Mouse (Mus musculus) heart, postnatal 0 days (tissue): ENCODE data around the gene Agbl4. TPM values are rescaled to one million over a fixed set of nuclear protein-coding genes. Genes with fewer than 3 reads are reported as not detected.
A peak's percentile ranks its signal among the peaks of the same experiment; 100 is the strongest.

Source experiments
- ATAC-seq: fragments of 200-750 bp; cut with Nextera tagmentation; 2 replicates; pipeline ENCODE4 v1.8.0; 2017; ENCODE audit warnings: low read depth, moderate number of reproducible peaks, moderate library complexity; ENCODE audit not compliant: insufficient read depth
- DNase-seq: peaks from one replicate; pipeline ENCODE4 v3.0.0-alpha.2; 2016; ENCODE audit warnings: low spot score
- H3K27ac ChIP-seq: fragments of 300-500 bp; sonication (generic); 2 replicates; pipeline ENCODE4 v1.5.1; 2014; ENCODE audit warnings: low read depth, mild to moderate bottlenecking
- H3K27me3 ChIP-seq: fragments of 300-500 bp; sonication (generic); 2 replicates; pipeline ENCODE4 v1.6.1; 2014; ENCODE audit warnings: low read length, mixed read lengths; ENCODE audit not compliant: control insufficient read depth, insufficient read depth
- H3K36me3 ChIP-seq: fragments of 300-500 bp; sonication (generic); replicated peaks from 2 replicates; pipeline ENCODE4 v1.6.1; 2014; ENCODE audit warnings: low read length, mixed read lengths; ENCODE audit not compliant: control insufficient read depth, insufficient read depth
- H3K4me1 ChIP-seq: fragments of 300-500 bp; sonication (generic); 2 replicates; pipeline ENCODE4 v1.6.1; 2014; ENCODE audit warnings: antibody characterized with exemption; ENCODE audit not compliant: control insufficient read depth, insufficient read depth
- H3K4me2 ChIP-seq: fragments of 300-500 bp; sonication (generic); 2 replicates; pipeline ENCODE4 v1.6.1; 2014; ENCODE audit warnings: low read depth, mild to moderate bottlenecking, low read length, moderate library complexity
- H3K4me3 ChIP-seq: fragments of 300-500 bp; sonication (generic); 2 replicates; pipeline ENCODE4 v1.5.1; 2014; ENCODE audit warnings: low read depth, low read length
- H3K9ac ChIP-seq: fragments of 300-500 bp; sonication (generic); replicated peaks from 2 replicates; pipeline ENCODE4 v1.6.1; 2014; ENCODE audit warnings: low read depth, low read length, mixed read lengths
- H3K9me3 ChIP-seq: fragments of 300-500 bp; sonication (generic); replicated peaks from 2 replicates; pipeline ENCODE4 v1.6.1; 2016; ENCODE audit warnings: low read length; ENCODE audit not compliant: control insufficient read depth
- CTCF ChIP-seq: IDR thresholded peaks from 2 replicates; pipeline ENCODE4 v1.5.1; 2016; ENCODE audit warnings: antibody characterized with exemption, control low read depth, low read depth
- EP300 ChIP-seq: IDR thresholded peaks from 2 replicates; pipeline ENCODE4 v1.6.1; 2016; ENCODE audit warnings: antibody characterized with exemption, low read depth
- WGBS: fragments of 180-500 bp; shearing (Covaris S2); extraction: QIAGEN DNeasy Blood & Tissue Kit; methylation state at CpG from one replicate; pipeline ENCODE4 v1.1.7; 2014; 5-methylcytosine and 5-hydroxymethylcytosine counted together
- polyA plus RNA-seq: library from polyadenylated mRNA; unstranded; fragments of >200 nt; fragmentation: Nextera tagmentation; extraction: Ambion mirVana; gene quantifications from 2 replicates; pipeline ENCODE4 v1.2.1, GENCODE M21; 2015
- total RNA-seq: library from RNA; depleted of rRNA; stranded (reverse); fragments of >200 nt; gene quantifications from 2 replicates; pipeline ENCODE4 v1.2.3, GENCODE M21; 2014; ENCODE audit warnings: low replicate concordance

The Agbl4 gene
- total and polyA plus RNA-seq, 2 experiments from 2014 or later: 0.55 TPM; not detected in 1

DNA sequence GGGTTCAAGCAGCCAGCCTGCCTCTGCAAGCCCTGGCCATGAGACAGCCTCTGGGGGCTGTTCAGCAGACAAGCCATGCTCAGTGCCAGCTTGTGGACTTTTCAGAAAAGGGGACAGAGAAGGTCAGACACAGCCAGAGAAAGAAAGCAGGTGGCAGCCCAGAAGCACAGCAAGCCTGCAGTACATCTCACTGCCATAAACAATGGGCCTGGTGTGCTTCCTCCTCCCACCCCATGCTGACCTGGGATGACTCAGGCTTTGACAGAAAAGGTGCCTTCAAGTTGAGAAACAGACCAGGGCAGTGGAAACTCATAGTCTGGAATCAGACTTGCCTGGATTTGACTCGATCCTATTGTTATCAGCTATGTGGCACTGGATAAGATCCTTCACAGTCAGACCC lies 1256.0 kb downstream of the Agbl4 start:
- WGBS: 30% methylated on average over 1 of the region's 1 CpGs
- no peak for ATAC-seq

DNA sequence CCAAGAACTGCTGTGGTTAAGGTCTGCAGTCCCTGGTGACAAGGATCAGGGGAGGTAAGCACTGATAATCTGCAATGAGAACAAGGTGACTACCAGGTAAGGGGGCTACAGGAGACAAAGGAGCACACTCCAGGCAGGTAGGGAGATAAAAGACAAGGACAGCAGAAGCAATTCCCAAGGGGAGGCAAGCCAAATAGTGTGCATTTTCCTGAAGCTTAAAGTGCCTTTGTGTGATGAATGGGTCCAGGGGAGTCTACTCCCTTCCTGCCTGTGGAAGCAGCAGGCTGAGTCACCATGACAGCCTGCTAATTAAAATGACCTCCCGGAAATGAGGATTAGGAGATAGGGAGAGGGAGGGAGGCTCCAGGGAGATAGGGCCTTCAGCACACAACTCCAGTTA lies 1266.3 kb downstream of the Agbl4 start:
- WGBS: 10% methylated on average over 1 of the region's 1 CpGs
- H3K27ac ChIP-seq: peak overlapping the region; percentile 26; the same call in 1 of the 2 replicates
- TF ChIP-seq CTCF (no peak), EP300 (no peak)
- DNase-seq: peak; percentile 50
- no peaks in the 10 kb centered on the region for H3K27me3 ChIP-seq
- H3K4me2 ChIP-seq: no peak overlapping the region
- peak; percentile 73 for ATAC-seq
- H3K36me3 ChIP-seq: no peaks in the 10 kb centered on the region
- peaks cover 8% of the 10 kb centered on the region; the same call in 1 of the 2 replicates for H3K4me1 ChIP-seq
- H3K9ac ChIP-seq: no peak overlapping the region
- no peaks in the 10 kb centered on the region for H3K9me3 ChIP-seq
- H3K4me3 ChIP-seq: no peak overlapping the region

More for the DNA sequence above, 1256.0 kb downstream of the Agbl4 start:
- no peak for TF ChIP-seq EP300
- TF ChIP-seq CTCF: no peak
- no peaks in the 10 kb centered on the region for H3K27me3 ChIP-seq
- no peaks in the 10 kb centered on the region for H3K4me1 ChIP-seq
- no peak for DNase-seq
- H3K27ac ChIP-seq: no peak overlapping the region
- H3K36me3 ChIP-seq: no peaks in the 10 kb centered on the region
- H3K9ac ChIP-seq: no peak overlapping the region
- no peak overlapping the region for H3K4me2 ChIP-seq
- no peak overlapping the region for H3K4me3 ChIP-seq
- H3K9me3 ChIP-seq: no peaks in the 10 kb centered on the region

DNA sequence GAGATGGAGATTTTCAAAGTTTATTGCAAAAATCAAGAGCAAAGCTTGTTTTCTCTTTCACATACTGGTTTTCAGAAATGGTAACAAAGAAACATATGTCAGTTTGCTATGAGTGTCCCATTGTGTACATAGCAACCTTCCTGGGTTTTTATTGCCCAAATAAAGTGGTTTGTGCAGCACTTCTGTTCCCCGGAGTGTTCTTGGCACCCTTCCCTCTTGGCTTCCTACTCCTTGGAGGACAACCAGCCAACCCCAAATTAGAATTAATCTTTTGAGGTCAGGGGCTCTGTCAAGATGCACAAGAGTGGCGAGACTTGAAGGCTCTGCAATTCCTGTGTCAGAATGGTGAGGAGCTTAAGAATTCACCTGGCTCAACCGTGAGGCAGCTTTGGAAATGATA lies 1266.7 kb downstream of the Agbl4 start:
- ATAC-seq (peak; percentile 44), DNase-seq (no peak)
- 24% methylated on average over 3 of the region's 3 CpGs for WGBS
- Histone ChIP-seq H3K36me3 (no peaks in the 10 kb centered on the region), H3K4me1 (peaks cover 8% of the 10 kb centered on the region; the same call in 1 of the 2 replicates), H3K27ac (0 out of 2 replicates have a peak overlapping the region, but pooled peaks have one; percentile 26), H3K9me3 (no peaks in the 10 kb centered on the region), H3K9ac (no peak overlapping the region), H3K4me3 (no peak overlapping the region), H3K27me3 (no peaks in the 10 kb centered on the region), H3K4me2 (no peak overlapping the region)
- TF ChIP-seq EP300: no peak
- TF ChIP-seq CTCF: no peak

DNA sequence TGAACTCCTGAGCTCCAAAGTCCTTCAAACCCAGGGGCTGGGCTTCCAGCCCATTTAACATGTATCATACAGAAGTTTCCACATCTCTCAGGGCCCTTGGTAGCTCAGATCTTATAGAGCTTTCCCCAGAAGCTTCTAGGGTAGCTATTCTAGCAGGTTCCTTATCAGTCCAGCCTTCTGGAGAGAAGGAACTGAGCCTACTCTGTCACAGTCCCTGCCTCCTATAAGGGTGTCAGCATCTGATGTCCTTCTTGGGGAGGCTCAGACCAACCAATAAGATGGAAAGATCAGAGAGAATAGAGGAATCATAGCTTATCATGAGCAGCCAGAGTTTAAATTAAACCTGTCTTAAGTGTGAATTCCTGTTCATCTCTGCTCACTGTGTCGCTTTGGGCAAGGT lies 1269.3 kb downstream of the Agbl4 start:
- 56% methylated on average over 1 of the region's 1 CpGs for WGBS

DNA sequence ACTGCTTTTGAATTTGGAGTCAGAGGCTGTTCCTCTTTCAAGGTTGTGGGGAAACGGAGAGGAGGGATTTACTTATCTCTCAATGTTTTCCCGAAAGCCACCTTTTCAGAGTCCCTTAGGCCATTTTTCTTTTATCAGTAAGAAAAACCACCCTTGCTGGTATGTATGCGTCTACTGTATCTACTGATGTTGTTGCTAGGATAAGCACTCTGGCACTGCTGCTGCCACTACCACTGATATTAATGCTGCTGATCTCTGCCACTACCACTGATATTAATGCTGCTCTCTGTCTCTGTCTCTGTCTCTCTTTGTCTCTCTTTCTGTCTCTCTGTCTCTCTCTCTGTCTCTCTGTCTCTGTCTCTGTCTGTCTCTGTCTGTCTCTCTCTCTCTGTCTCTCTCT lies 1271.9 kb downstream of the Agbl4 start:
- DNase-seq (no peak), ATAC-seq (no peak)
- H3K4me1 ChIP-seq: peaks cover 2% of the 10 kb centered on the region; the same call in 1 of the 2 replicates
- H3K4me2 ChIP-seq: no peak overlapping the region
- no peak overlapping the region for H3K4me3 ChIP-seq
- H3K9ac ChIP-seq: no peak overlapping the region
- H3K27ac ChIP-seq: no peak overlapping the region
- no peaks in the 10 kb centered on the region for H3K27me3 ChIP-seq
- no peak for TF ChIP-seq EP300
- TF ChIP-seq CTCF: no peak
- no peaks in the 10 kb centered on the region for H3K36me3 ChIP-seq
- H3K9me3 ChIP-seq: no peaks in the 10 kb centered on the region
- whole genome bisulfite sequencing: 59% methylated on average over 3 of the region's 3 CpGs

More for the DNA sequence above, 1269.3 kb downstream of the Agbl4 start:
- DNase-seq (no peak), ATAC-seq (no peak)
- no peak overlapping the region for H3K27ac ChIP-seq
- H3K9ac ChIP-seq: no peak overlapping the region
- TF ChIP-seq EP300 (no peak), CTCF (no peak)
- no peaks in the 10 kb centered on the region for H3K9me3 ChIP-seq
- H3K4me3 ChIP-seq: no peak overlapping the region
- no peaks in the 10 kb centered on the region for H3K36me3 ChIP-seq
- H3K27me3 ChIP-seq: no peaks in the 10 kb centered on the region
- H3K4me1 ChIP-seq: peaks cover 8% of the 10 kb centered on the region; the same call in 1 of the 2 replicates
- H3K4me2 ChIP-seq: no peak overlapping the region

DNA sequence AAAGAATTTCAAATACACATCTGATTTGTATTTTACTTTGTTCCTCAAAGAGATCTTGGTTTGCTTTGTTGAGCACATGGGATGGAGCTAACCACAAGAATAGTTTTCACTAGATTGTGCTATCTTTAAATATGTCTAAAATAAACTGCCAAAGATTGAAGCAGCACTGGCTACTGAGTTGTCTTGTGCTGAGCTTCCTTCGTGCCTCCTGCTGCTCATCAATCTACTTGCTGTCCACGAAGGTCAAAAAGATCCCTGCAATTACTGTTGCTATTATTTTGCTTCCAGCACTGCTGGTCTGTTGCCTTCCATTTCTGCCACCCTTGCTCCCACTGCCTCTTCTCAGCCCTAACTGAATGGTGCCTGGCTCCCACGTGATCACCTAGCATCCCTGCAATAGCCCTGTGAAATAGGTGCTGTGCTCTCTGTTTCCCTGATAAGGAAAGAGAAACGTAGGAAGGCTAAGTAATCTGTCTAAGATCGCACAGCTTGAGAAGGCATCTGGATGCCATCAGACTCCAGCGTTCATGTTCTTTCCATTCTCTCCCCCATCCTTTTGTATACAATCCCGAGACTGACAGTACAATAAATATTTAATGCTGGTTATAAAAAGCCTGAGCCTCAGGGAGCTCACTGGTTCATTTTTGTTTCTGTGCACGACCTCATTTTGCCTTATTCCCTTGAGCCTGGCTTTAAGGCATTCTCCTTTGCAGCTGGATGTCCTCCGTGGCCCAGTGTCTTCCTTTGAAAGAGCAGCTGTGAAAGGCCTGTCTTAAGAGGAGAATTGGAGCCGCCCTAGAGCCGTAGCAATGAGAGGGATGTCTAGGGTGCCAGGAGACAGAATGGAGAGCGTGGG lies 1273.3 kb downstream of the Agbl4 start:
- 34% methylated on average over 12 of the region's 12 CpGs for WGBS
- Histone ChIP-seq H3K9ac (no peak overlapping the region), H3K4me1 (no peaks in the 10 kb centered on the region), H3K4me2 (no peak overlapping the region), H3K36me3 (no peaks in the 10 kb centered on the region), H3K27ac (no peak overlapping the region), H3K4me3 (no peak overlapping the region), H3K9me3 (no peaks in the 10 kb centered on the region), H3K27me3 (no peaks in the 10 kb centered on the region)
- ATAC-seq (no peak), DNase-seq (peak; percentile 21)
- TF ChIP-seq EP300: no peak
- TF ChIP-seq CTCF: no peak
